8 mouse cellular contexts compared by ENCODE assay signal in the genomic region with DNA sequence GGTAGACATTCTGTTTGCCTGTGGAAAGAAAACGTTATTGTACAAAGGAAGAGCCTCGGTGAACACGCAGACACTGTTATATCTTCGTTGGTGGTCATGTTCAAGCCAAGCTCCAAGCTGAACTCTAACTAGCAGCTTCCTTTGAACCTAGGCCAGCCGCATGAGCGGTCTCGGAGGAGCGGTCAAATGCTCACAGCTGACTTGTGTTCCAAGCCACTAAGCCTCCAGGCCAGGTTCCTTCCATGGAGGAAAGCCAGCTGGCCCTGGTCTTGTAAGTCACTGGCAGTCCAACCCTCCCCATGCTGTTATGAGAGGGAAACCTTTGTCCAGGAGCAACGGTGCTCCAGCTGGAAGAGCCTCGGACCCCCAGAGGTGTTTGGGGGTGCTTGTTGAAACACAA.
DNase-seq lines count a peak whose midpoint lies in the region; ATAC-seq lines count a peak whose summit lies in the region.

No protein-coding gene starts in this region.

- H3K27me3 ChIP-seq in neural tube, embryonic 15.5 days (replicated peaks): no peaks in the 10 kb centered on the region; the same call in 1 of the 2 replicates

- no peaks in the 10 kb centered on the region for H3K4me1 ChIP-seq in neural tube, embryonic 15.5 days

- no peak overlapping the region for H3K4me3 ChIP-seq in neural tube, embryonic 15.5 days (replicated peaks)

- no peaks in the 10 kb centered on the region for H3K9me3 ChIP-seq in neural tube, embryonic 15.5 days (replicated peaks)

- DNase-seq in adrenal gland, adult 2 months: peak; percentile 42
- no peak for DNase-seq in adrenal gland, adult 18-20 months (ENCODE audit: low spot score in 2 of 2)
- DNase-seq in right cerebral cortex, postnatal 4 days: peak; percentile 46
- DNase-seq in right cerebral cortex, adult 18-20 months: no peak
- peak; percentile 91 to 92 for DNase-seq in kidney, adult 8-10 months
- DNase-seq in skeletal muscle tissue, adult 2 months (ENCODE audit: low read depth, low spot score): peak; percentile 78
- DNase-seq in frontal cortex, postnatal 25 days (ENCODE audit: low spot score in 2 of 2): no peak

- H3K36me3 ChIP-seq in neural tube, embryonic 15.5 days: no peaks in the 10 kb centered on the region

- H3K4me2 ChIP-seq in neural tube, embryonic 15.5 days: no peak overlapping the region

- no peak overlapping the region for H3K9ac ChIP-seq in neural tube, embryonic 15.5 days (replicated peaks)

- ATAC-seq in neural tube, embryonic 15.5 days (ENCODE audit: low FRiP score): no peak

- WGBS in neural tube, embryonic 15.5 days: 62% methylated on average over 10 of the region's 10 CpGs

- H3K27ac ChIP-seq in neural tube, embryonic 15.5 days (replicated peaks): no peak overlapping the region

Comparison
In these comparisons a context has a peak if more than half of its experiments do, and no peak if none do; other contexts are left out.
1. DNase-seq: peak in adrenal gland, adult 2 months (single experiment), right cerebral cortex, postnatal 4 days (single experiment), kidney, adult 8-10 months (2 of 2) and skeletal muscle tissue, adult 2 months (single experiment); none in adrenal gland, adult 18-20 months (0 of 2), right cerebral cortex, adult 18-20 months (single experiment) and frontal cortex, postnatal 25 days (0 of 2).